Mouse (Mus musculus) liver, postnatal 0 days (tissue): ENCODE data around the gene Glcci1. TPM values are rescaled to one million over a fixed set of nuclear protein-coding genes. Genes with fewer than 3 reads are reported as not detected.

Source experiments
- ATAC-seq: fragments of 200-750 bp; cut with Nextera tagmentation; 2 replicates; pipeline ENCODE4 v1.8.0; 2017; ENCODE audit warnings: mild to moderate bottlenecking, moderate library complexity
- DNase-seq: peaks from one replicate; pipeline ENCODE4 v3.0.0-alpha.2; 2016
- H3K27ac ChIP-seq: fragments of 300-500 bp; sonication (generic); 2 replicates; pipeline ENCODE4 v1.5.1; 2014; ENCODE audit warnings: antibody characterized with exemption, moderate library complexity, mild to moderate bottlenecking, low read depth
- H3K27me3 ChIP-seq: fragments of 300-500 bp; sonication (generic); 2 replicates; pipeline ENCODE4 v1.6.1; 2014; ENCODE audit warnings: low read length, control low read depth, mixed read lengths; ENCODE audit not compliant: insufficient read depth
- H3K36me3 ChIP-seq: fragments of 300-500 bp; sonication (generic); replicated peaks from 2 replicates; pipeline ENCODE4 v1.6.1; 2014; ENCODE audit warnings: mild to moderate bottlenecking, control low read depth, low read length, moderate library complexity, mixed read lengths; ENCODE audit not compliant: insufficient read depth
- H3K4me1 ChIP-seq: fragments of 300-500 bp; sonication (generic); 2 replicates; pipeline ENCODE4 v1.6.1; 2014; ENCODE audit warnings: antibody characterized with exemption, mild to moderate bottlenecking, control low read depth; ENCODE audit not compliant: insufficient read depth
- H3K4me2 ChIP-seq: fragments of 300-500 bp; sonication (generic); 2 replicates; pipeline ENCODE4 v1.6.1; 2014; ENCODE audit warnings: low read depth, mild to moderate bottlenecking, low read length, moderate library complexity, mixed read lengths
- H3K4me3 ChIP-seq: fragments of 300-500 bp; sonication (generic); 2 replicates; pipeline ENCODE4 v1.5.1; 2014; ENCODE audit warnings: low read depth, low read length
- H3K9ac ChIP-seq: fragments of 300-500 bp; sonication (generic); replicated peaks from 2 replicates; pipeline ENCODE4 v1.6.1; 2014; ENCODE audit warnings: mild to moderate bottlenecking, moderate library complexity
- H3K9me3 ChIP-seq: fragments of 300-500 bp; sonication (generic); 2 replicates; pipeline ENCODE4 v1.6.1; 2016; ENCODE audit warnings: mild to moderate bottlenecking, control low read depth, low read length, mixed read lengths
- CTCF ChIP-seq: sonication (generic); IDR thresholded peaks from 2 replicates; pipeline ENCODE4 v1.5.1; 2016; ENCODE audit warnings: antibody characterized with exemption, low read depth
- EP300 ChIP-seq: IDR thresholded peaks from 2 replicates; pipeline ENCODE4 v1.6.1; 2016; ENCODE audit warnings: antibody characterized with exemption, low read depth, mild to moderate bottlenecking
- whole genome bisulfite sequencing: fragments of 180-500 bp; shearing (Covaris S2); extraction: QIAGEN DNeasy Blood & Tissue Kit; methylation state at CpG from one replicate; pipeline ENCODE4 v1.1.7; 2014; ENCODE audit not compliant: insufficient replicate concordance; 5-methylcytosine and 5-hydroxymethylcytosine counted together
- polyA plus RNA-seq: library from polyadenylated mRNA; unstranded; fragments of >200 nt; fragmentation: Nextera tagmentation; extraction: Ambion mirVana; gene quantifications from 2 replicates; pipeline ENCODE4 v1.2.1, GENCODE M21; 2015

The Glcci1 gene
- polyA plus RNA-seq, 1 experiment from 2014 or later: 2.5 TPM

GRCm38 (mm10) chr6:8472125-8472524, 37.3 kb upstream of the Glcci1 start:
- Histone ChIP-seq H3K4me2 (no peak overlapping the region), H3K4me1 (peaks cover 9% of the 10 kb centered on the region; the same call in 1 of the 2 replicates), H3K4me3 (no peak overlapping the region), H3K36me3 (no peaks in the 10 kb centered on the region), H3K9me3 (no peaks in the 10 kb centered on the region), H3K9ac (no peak overlapping the region), H3K27me3 (no peaks in the 10 kb centered on the region), H3K27ac (no peak overlapping the region)
- no peak for TF ChIP-seq CTCF
- no peak for DNase-seq
- 80% methylated on average over 3 of the region's 3 CpGs for WGBS
- ATAC-seq: no peak

- ATAC-seq: no peak
- H3K4me3 ChIP-seq: no peak overlapping the region
- WGBS: 50% methylated on average over 5 of the region's 5 CpGs
Measured at GRCm38 (mm10) chr6:8472915-8473314, 36.5 kb upstream of the Glcci1 start.

GRCm38 (mm10) chr6:8473498-8473897, 35.9 kb upstream of the Glcci1 start:
- Histone ChIP-seq H3K9me3 (no peaks in the 10 kb centered on the region), H3K9ac (no peak overlapping the region), H3K27ac (no peak overlapping the region), H3K4me3 (no peak overlapping the region), H3K27me3 (no peaks in the 10 kb centered on the region), H3K4me1 (peaks cover 9% of the 10 kb centered on the region; the same call in 1 of the 2 replicates), H3K4me2 (no peak overlapping the region), H3K36me3 (no peaks in the 10 kb centered on the region)
- ATAC-seq: no peak
- no peak for DNase-seq
- no peak for TF ChIP-seq EP300
- no peak for TF ChIP-seq CTCF
- WGBS: 57% methylated on average over 5 of the region's 5 CpGs

More at GRCm38 (mm10) chr6:8472915-8473314, 36.5 kb upstream of the Glcci1 start:
- Histone ChIP-seq H3K27ac (no peak overlapping the region), H3K9me3 (no peaks in the 10 kb centered on the region), H3K4me1 (peaks cover 9% of the 10 kb centered on the region; the same call in 1 of the 2 replicates), H3K4me2 (no peak overlapping the region), H3K27me3 (no peaks in the 10 kb centered on the region), H3K36me3 (no peaks in the 10 kb centered on the region), H3K9ac (no peak overlapping the region)
- TF ChIP-seq EP300 (no peak), CTCF (no peak)
- DNase-seq: no peak

- H3K9me3 ChIP-seq: no peaks in the 10 kb centered on the region
- DNase-seq: no peak
- no peak for ATAC-seq
- H3K27ac ChIP-seq: no peak overlapping the region
- H3K4me3 ChIP-seq: no peak overlapping the region
- H3K9ac ChIP-seq: no peak overlapping the region
- H3K4me1 ChIP-seq: peaks cover 9% of the 10 kb centered on the region; the same call in 1 of the 2 replicates
- H3K27me3 ChIP-seq: no peaks in the 10 kb centered on the region
- H3K4me2 ChIP-seq: no peak overlapping the region
- 60% methylated on average over 3 of the region's 3 CpGs for WGBS
- no peaks in the 10 kb centered on the region for H3K36me3 ChIP-seq
- TF ChIP-seq EP300 (no peak), CTCF (no peak)
Measured at GRCm38 (mm10) chr6:8474316-8474715, 35.1 kb upstream of the Glcci1 start.

- Histone ChIP-seq H3K4me2 (no peak overlapping the region), H3K4me1 (peaks cover 4% of the 10 kb centered on the region; the same call in 1 of the 2 replicates), H3K36me3 (no peaks in the 10 kb centered on the region), H3K27ac (no peak overlapping the region), H3K4me3 (no peak overlapping the region), H3K9ac (no peak overlapping the region), H3K9me3 (no peaks in the 10 kb centered on the region), H3K27me3 (no peaks in the 10 kb centered on the region)
- no peak for TF ChIP-seq CTCF
- no peak for TF ChIP-seq EP300
- DNase-seq: no peak
- 86% methylated on average over 4 of the region's 4 CpGs for WGBS
- no peak for ATAC-seq
Measured at GRCm38 (mm10) chr6:8474820-8475219, 34.6 kb upstream of the Glcci1 start.

- no peak overlapping the region for H3K4me2 ChIP-seq
- 93% methylated on average over 1 of the region's 1 CpGs for WGBS
- TF ChIP-seq CTCF: no peak
- no peaks in the 10 kb centered on the region for H3K36me3 ChIP-seq
- no peaks in the 10 kb centered on the region for H3K27me3 ChIP-seq
- no peak overlapping the region for H3K27ac ChIP-seq
- DNase-seq: no peak
- no peak overlapping the region for H3K4me3 ChIP-seq
- ATAC-seq: no peak
- no peak overlapping the region for H3K9ac ChIP-seq
- no peaks in the 10 kb centered on the region for H3K9me3 ChIP-seq
- 0 out of 2 replicates have a peak, but pooled peaks cover 3% of the 10 kb centered on the region for H3K4me1 ChIP-seq
Measured at GRCm38 (mm10) chr6:8479176-8479575, 30.2 kb upstream of the Glcci1 start.
